Mouse (Mus musculus) kidney, embryonic 15.5 days (tissue): Measurements from ENCODE around the gene Il27ra. TPM values are rescaled to one million over a fixed set of nuclear protein-coding genes. Genes with fewer than 3 reads are reported as not detected.
A peak's percentile ranks its signal among the peaks of the same experiment; 100 is the strongest.
"Not testable (repeated sequence)": the region's sequence is repeated elsewhere in the genome, so short reads cannot be mapped to it uniquely, and the experiment has no call there.

Experiments
- ATAC-seq: fragments of 200-750 bp; cut with Nextera tagmentation; replicated peaks from 2 replicates; pipeline ENCODE4 v1.8.0; 2017; ENCODE audit warnings: moderate TSS enrichment; ENCODE audit not compliant: low FRiP score
- H3K27ac ChIP-seq: fragments of 300-500 bp; sonication (generic); 2 replicates; pipeline ENCODE4 v1.5.1; 2015; ENCODE audit warnings: mild to moderate bottlenecking, inconsistent platforms
- H3K27me3 ChIP-seq: fragments of 300-500 bp; sonication (generic); 2 replicates; pipeline ENCODE4 v1.6.1; 2015; ENCODE audit warnings: inconsistent platforms
- H3K36me3 ChIP-seq: fragments of 300-500 bp; sonication (generic); 2 replicates; pipeline ENCODE4 v1.6.1; 2015; ENCODE audit warnings: inconsistent platforms
- H3K4me1 ChIP-seq: fragments of 300-500 bp; sonication (generic); 2 replicates; pipeline ENCODE4 v1.6.1; 2015; ENCODE audit warnings: inconsistent platforms
- H3K4me2 ChIP-seq: fragments of 300-500 bp; sonication (generic); 2 replicates; pipeline ENCODE4 v1.6.1; 2015; ENCODE audit warnings: moderate library complexity, mild to moderate bottlenecking, inconsistent platforms
- H3K4me3 ChIP-seq: fragments of 300-500 bp; sonication (generic); replicated peaks from 2 replicates; pipeline ENCODE4 v1.5.1; 2015; ENCODE audit warnings: mild to moderate bottlenecking, inconsistent platforms
- H3K9ac ChIP-seq: fragments of 300-500 bp; sonication (generic); 2 replicates; pipeline ENCODE4 v1.6.1; 2015; ENCODE audit warnings: mild to moderate bottlenecking, inconsistent platforms
- H3K9me3 ChIP-seq: fragments of 300-500 bp; sonication (generic); replicated peaks from 2 replicates; pipeline ENCODE4 v1.6.1; 2016; ENCODE audit warnings: inconsistent platforms
- WGBS: fragments of 180-500 bp; shearing (Covaris S2); methylation state at CpG from one replicate; pipeline ENCODE4 v1.1.7; 2015; ENCODE audit warnings: mixed read lengths; 5-methylcytosine and 5-hydroxymethylcytosine counted together
- microRNA counts: library from miRNA; unstranded; fragments of <30 nt; microRNA quantifications from one replicate; lab custom pipeline; 2016
- microRNA-seq: library from miRNA; unstranded; fragments of <30 nt; microRNA quantifications from one replicate; pipeline ENCODE4, GENCODE M21; 2016
- polyA plus RNA-seq: library from polyadenylated mRNA; unstranded; fragments of >200 nt; fragmentation: Nextera tagmentation; extraction: Ambion mirVana; gene quantifications from 2 replicates; pipeline ENCODE4 v1.2.1, GENCODE M21; 2015

Gene Il27ra
- polyA plus RNA-seq, 1 experiment from 2014 or later, result 3.2 TPM

DNA sequence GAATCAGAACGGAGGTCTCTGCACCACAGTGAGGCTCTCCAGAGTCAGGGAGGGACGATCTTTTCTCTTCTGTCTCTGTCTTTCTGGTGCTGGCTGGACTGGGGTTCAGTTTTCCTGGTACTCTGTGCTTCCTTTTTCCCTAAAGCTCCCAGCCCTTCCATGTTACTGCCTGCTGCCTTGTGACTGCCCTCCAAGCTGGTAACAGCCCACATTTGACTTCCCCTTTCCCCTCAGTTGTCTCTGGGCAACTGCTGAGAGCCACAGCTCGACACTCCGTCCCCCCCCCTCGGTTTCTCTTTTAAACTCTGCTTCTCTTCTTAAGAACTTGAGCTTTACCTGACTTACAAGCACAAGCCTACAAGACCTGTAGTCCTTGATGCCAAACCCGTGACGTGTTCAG is 53.1 kb downstream of the Il27ra start:
- Histone ChIP-seq H3K27me3 (no peaks in the 10 kb centered on the region), H3K4me2 (no peak overlapping the region), H3K4me3 (no peak overlapping the region), H3K4me1 (no peaks in the 10 kb centered on the region; the same call in 1 of the 2 replicates), H3K27ac (no peak overlapping the region), H3K9me3 (no peaks in the 10 kb centered on the region), H3K9ac (no peak overlapping the region), H3K36me3 (peaks cover 92% of the 10 kb centered on the region)
- ATAC-seq, result no peak
- WGBS, result 91% methylated on average over 7 of the region's 7 CpGs

DNA sequence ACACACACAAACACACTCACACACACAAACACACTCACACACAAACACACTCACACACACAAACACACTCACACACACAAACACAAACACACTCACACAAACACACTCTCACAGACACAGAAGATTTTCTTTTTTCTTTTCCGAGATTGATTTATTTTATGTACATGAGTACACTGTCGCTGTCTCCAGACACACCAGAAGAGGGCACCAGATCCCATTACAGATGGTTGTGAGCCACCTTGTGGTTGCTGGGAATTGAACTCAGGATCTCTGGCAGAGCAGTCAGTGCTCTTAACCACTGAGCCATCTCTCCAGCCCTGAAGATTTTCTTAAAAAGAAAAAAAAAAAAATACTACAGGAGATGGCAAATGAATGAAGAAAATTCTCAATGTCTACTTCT is 59.2 kb downstream of the Il27ra start:
- not testable (repeated sequence) for H3K9me3 ChIP-seq, H3K4me3 ChIP-seq, H3K4me2 ChIP-seq, H3K27me3 ChIP-seq, H3K27ac ChIP-seq, ATAC-seq, H3K4me1 ChIP-seq, H3K9ac ChIP-seq
- 95% methylated on average over 2 of the region's 2 CpGs for WGBS
- H3K36me3 ChIP-seq, result peaks cover 82% of the 10 kb centered on the region

DNA sequence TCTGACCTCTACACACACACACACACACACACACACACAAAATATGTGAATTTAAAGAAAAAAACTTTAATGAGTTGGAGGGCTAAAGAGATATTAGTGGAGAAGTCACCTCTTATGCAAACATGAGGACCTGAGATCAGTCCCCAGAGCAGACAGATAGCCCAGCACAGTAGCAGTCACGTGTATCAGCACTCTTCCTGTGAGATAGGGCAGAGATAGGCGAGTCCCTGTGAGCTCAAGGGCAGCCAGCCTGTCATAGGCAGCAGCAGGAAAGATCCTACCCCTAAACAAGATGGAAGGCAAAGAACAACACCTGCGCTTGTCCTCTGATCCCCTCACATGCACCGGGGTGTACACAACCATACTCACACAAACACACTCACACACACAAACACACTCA is 59.9 kb downstream of the Il27ra start:
- peaks cover 11% of the 10 kb centered on the region for H3K4me1 ChIP-seq
- H3K36me3 ChIP-seq, result peaks cover 75% of the 10 kb centered on the region
- no peak for ATAC-seq
- no peaks in the 10 kb centered on the region for H3K9me3 ChIP-seq
- 91% methylated on average over 4 of the region's 4 CpGs for WGBS
- H3K4me2 ChIP-seq, result no peak overlapping the region
- H3K4me3 ChIP-seq, result no peak overlapping the region
- no peaks in the 10 kb centered on the region for H3K27me3 ChIP-seq
- H3K9ac ChIP-seq, result no peak overlapping the region
- H3K27ac ChIP-seq, result no peak overlapping the region

DNA sequence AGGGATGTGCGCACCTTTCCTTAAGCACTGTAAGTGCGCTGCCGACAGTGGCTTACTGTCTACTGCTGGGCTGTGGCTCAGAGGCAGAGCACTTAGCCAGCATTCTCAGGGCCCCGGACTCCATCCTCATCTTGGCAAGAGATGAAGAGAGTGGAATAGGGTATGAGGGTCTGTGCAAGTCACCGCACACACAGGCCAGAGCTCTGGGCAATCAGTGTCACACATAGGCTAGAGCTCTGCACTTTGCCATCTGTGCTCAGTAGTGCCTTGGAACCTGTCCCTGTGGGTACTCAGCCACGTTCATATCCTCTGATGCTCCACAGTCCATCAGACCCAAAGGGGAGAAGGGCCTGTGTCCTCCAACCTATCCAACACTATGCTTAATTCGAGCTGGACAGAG is 60.9 kb downstream of the Il27ra start:
- no peak overlapping the region for H3K9ac ChIP-seq

DNA sequence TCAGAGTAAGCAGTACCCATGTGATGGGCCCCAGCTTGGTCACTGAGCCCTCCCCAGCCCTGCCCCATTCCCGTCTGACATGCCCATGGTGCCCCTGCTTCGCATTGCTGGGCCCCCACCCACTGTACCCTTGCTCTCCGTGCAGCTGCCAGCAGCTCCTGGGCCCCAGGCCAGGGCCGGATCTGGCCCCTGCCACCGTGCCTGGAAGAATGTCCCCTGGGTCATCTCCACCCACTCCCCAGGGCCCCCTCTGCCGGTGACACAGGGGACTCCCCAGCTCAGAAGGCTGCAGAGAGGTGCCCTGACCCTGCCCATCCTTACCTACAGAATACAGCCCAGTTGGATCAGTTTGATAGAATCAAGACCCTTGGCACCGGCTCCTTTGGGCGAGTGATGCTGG is 61.5 kb downstream of the Il27ra start:
- no peaks in the 10 kb centered on the region for H3K9me3 ChIP-seq
- H3K4me2 ChIP-seq, result no peak overlapping the region
- ATAC-seq, result no peak
- H3K27me3 ChIP-seq, result no peaks in the 10 kb centered on the region
- H3K4me3 ChIP-seq, result no peak overlapping the region
- no peak overlapping the region for H3K9ac ChIP-seq
- H3K27ac ChIP-seq, result no peak overlapping the region
- WGBS, result 88% methylated on average over 8 of the region's 8 CpGs
- peaks cover 22% of the 10 kb centered on the region for H3K4me1 ChIP-seq
- peaks cover 58% of the 10 kb centered on the region for H3K36me3 ChIP-seq

More for the DNA sequence above, 60.9 kb downstream of the Il27ra start:
- H3K27me3 ChIP-seq, result no peaks in the 10 kb centered on the region
- peaks cover 20% of the 10 kb centered on the region for H3K4me1 ChIP-seq
- no peak overlapping the region for H3K27ac ChIP-seq
- H3K4me3 ChIP-seq, result no peak overlapping the region
- no peak overlapping the region for H3K4me2 ChIP-seq
- no peak for ATAC-seq
- 90% methylated on average over 7 of the region's 7 CpGs for WGBS
- H3K9me3 ChIP-seq, result no peaks in the 10 kb centered on the region
- H3K36me3 ChIP-seq, result peaks cover 65% of the 10 kb centered on the region

MicroRNA genes within 50 kb of the gene (microRNA counts, 519-probe panel; counts per million panel counts)
- microRNA mmu-miR-1199 (lab: Ali Mortazavi, UCI), result 31.7 counts per million
- 2,290 counts per million, percentile 29 among the panel's probes with 10 or more counts for microRNA mmu-miR-709 (lab: Ali Mortazavi, UCI)

Small RNAs within 50 kb of the gene (microRNA-seq; reads per million reads assigned to microRNA genes)
- gene Mir1199 (1.6 reads per million, percentile 4 among the genes with 10 or more reads in this experiment), gene Mir709 (not detected), gene Mir8111 (0.59 reads per million)

Other genes starting within 250 kb of the Il27ra start
- 17.8 and 18.8 TPM in 2 replicates for gene Adgrl1, start 142.5 kb downstream of the Il27ra start, polyA plus RNA-seq
- 0.69 and 0.71 TPM in 2 replicates for gene Gm10644, start 87.4 kb downstream of the Il27ra start, polyA plus RNA-seq
- gene Asf1b, start 87.1 kb downstream of the Il27ra start, polyA plus RNA-seq, result 60.7 and 62.2 TPM in 2 replicates
- gene Prkaca, start 69.6 kb downstream of the Il27ra start, polyA plus RNA-seq, result 161 and 163 TPM in 2 replicates
- 11.0 and 11.5 TPM in 2 replicates for gene Samd1, start 44.9 kb downstream of the Il27ra start, polyA plus RNA-seq
- gene 1700067K01Rik, start 41.1 kb downstream of the Il27ra start, polyA plus RNA-seq, result 1.2 and 1.3 TPM in 2 replicates
- 7.4 and 9.1 TPM in 2 replicates for gene 2210011C24Rik, start 30.4 kb downstream of the Il27ra start, polyA plus RNA-seq
- 14.8 and 15.1 TPM in 2 replicates for gene Palm3, start 21.1 kb downstream of the Il27ra start, polyA plus RNA-seq
- gene Rln3, start 2.4 kb upstream of the Il27ra start, polyA plus RNA-seq, result not detected in 2 replicates
- gene Gm10643, start 22.5 kb upstream of the Il27ra start, polyA plus RNA-seq, result 1.2 and 1.6 TPM in 2 replicates
- gene Rfx1, start 24.2 kb upstream of the Il27ra start, polyA plus RNA-seq, result 10.5 and 10.7 TPM in 2 replicates
- 9.2 and 11.6 TPM in 2 replicates for gene Dcaf15, start 62.2 kb upstream of the Il27ra start, polyA plus RNA-seq
- gene Podnl1, start 83.4 kb upstream of the Il27ra start, polyA plus RNA-seq, result 0.21 and 1.4 TPM in 2 replicates
- gene Cc2d1a, start 105.3 kb upstream of the Il27ra start, polyA plus RNA-seq, result 22.0 and 28.7 TPM in 2 replicates
- gene 4930432K21Rik, start 105.4 kb upstream of the Il27ra start, polyA plus RNA-seq, result 1.7 and 2.0 TPM in 2 replicates
- gene Nanos3, start 142.6 kb upstream of the Il27ra start, polyA plus RNA-seq, result 3.6 and 4.7 TPM in 2 replicates
- gene Zswim4, start 194.5 kb upstream of the Il27ra start, polyA plus RNA-seq, result 16.6 and 17.3 TPM in 2 replicates
- gene D8Ertd738e, start 207.1 kb upstream of the Il27ra start, polyA plus RNA-seq, result 336 and 355 TPM in 2 replicates
- 66.8 and 77.8 TPM in 2 replicates for gene Mri1, start 214.7 kb upstream of the Il27ra start, polyA plus RNA-seq
- gene Ccdc130, start 227.8 kb upstream of the Il27ra start, polyA plus RNA-seq, result 23.0 and 25.9 TPM in 2 replicates